In the genomic region with DNA sequence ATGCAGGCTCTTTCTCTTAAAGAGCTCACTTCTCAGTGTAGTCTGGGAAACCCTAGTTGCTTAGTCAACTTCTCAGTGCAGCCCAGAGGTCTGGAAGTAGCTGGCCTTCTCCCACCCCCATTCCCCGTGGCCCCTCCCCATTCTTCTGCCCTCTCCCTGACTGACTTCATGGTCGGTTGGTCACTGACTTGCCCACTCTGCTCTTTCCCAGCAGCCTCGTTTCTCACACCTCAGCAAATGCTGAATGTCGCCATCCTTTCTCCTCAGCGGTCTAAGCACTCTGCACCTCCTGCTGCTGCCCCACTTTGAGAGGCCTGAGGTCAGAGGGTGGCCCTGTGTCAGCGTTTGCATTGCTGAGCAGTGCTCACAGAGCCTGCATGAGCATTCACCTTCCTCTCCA, we compare ENCODE assay signal across 30 mouse cellular contexts.
DNase-seq lines count a peak whose midpoint lies in the region; ATAC-seq and TF ChIP-seq lines count a peak whose summit lies in the region.
"Had no signal": no experiment of that assay in that cellular context is flagged by ENCODE, and none has a peak within 500 bp of the region (broad histone marks: within the 10 kb centered on the region; RNA-seq: fewer than 3 reads in every experiment).

No protein-coding gene starts in this region.

- no peak overlapping the region for H3K4me3 ChIP-seq in kidney, postnatal 0 days (replicated peaks; ENCODE audit: low read depth, low read length)
- H3K4me3 ChIP-seq: erythroblast, embryonic 14.5 days; forebrain, embryonic 12.5 days; limb, embryonic 15.5 days; liver, embryonic 13.5 days; midbrain, embryonic 12.5 days; neural tube, embryonic 13.5 days; stomach, embryonic 15.5 days had no signal

- H3K4me1 ChIP-seq in kidney, postnatal 0 days (replicated peaks; ENCODE audit: insufficient read depth, low read length) = no peaks in the 10 kb centered on the region
- H3K4me1 ChIP-seq: liver, embryonic 13.5 days; stomach, embryonic 15.5 days had no signal

- peak; percentile 59 for DNase-seq in kidney, adult 11 months
- DNase-seq in kidney, adult 8-10 months = peak; percentile 48 to 62
- peak; percentile 22 for DNase-seq in kidney, postnatal 0 days (ENCODE audit: low spot score)
- peak; percentile 64 to 74 for DNase-seq in kidney, postnatal 4 days
- DNase-seq in thymus, postnatal 0 days (ENCODE audit: low spot score) = no peak
- no peak for DNase-seq in embryo, embryonic 10.5 days (ENCODE audit: low spot score)
- no peak for DNase-seq in cerebellum, adult 8-10 months
- no peak for DNase-seq in lung, adult 18-20 months
- DNase-seq: adrenal gland, postnatal 14 days; cerebellum, adult 11 months; cerebellum, postnatal 10 days; gastrocnemius, postnatal 14 days; heart, adult 11 months; heart, postnatal 36 days; layer of hippocampus, postnatal 36 days; left cerebral cortex, postnatal 4 days; liver, embryonic 13.5 days; lung, adult 2 months; right cerebral cortex, postnatal 14 days; thymus, postnatal 25 days had no signal

- no peak for TF ChIP-seq CTCF in kidney, postnatal 0 days (IDR thresholded peaks at IDR 0.05; ENCODE audit: low read depth)

- 8% methylated on average over 6 of the region's 6 CpGs for WGBS in kidney, postnatal 0 days

- no peak overlapping the region; the same call in 1 of the 2 replicates for H3K27ac ChIP-seq in kidney, postnatal 0 days
- H3K27ac ChIP-seq: forebrain, embryonic 12.5 days; hindbrain, embryonic 14.5 days; limb, embryonic 15.5 days; liver, embryonic 13.5 days; midbrain, embryonic 12.5 days; neural tube, embryonic 13.5 days; stomach, embryonic 15.5 days had no signal

- no peaks in the 10 kb centered on the region for H3K9me3 ChIP-seq in kidney, postnatal 0 days (replicated peaks; ENCODE audit: low read length)
- H3K9me3 ChIP-seq: forebrain, embryonic 12.5 days; limb, embryonic 15.5 days; liver, embryonic 13.5 days; midbrain, embryonic 12.5 days; neural tube, embryonic 13.5 days; stomach, embryonic 15.5 days had no signal

- H3K27me3 ChIP-seq in kidney, postnatal 0 days (ENCODE audit: insufficient read depth, low read length) = no peaks in the 10 kb centered on the region
- H3K27me3 ChIP-seq: forebrain, embryonic 12.5 days; limb, embryonic 15.5 days; liver, embryonic 13.5 days; midbrain, embryonic 12.5 days; neural tube, embryonic 13.5 days; stomach, embryonic 15.5 days had no signal

- ATAC-seq in kidney, postnatal 0 days (replicated peaks; ENCODE audit: low FRiP score, low read depth) = peak; percentile 87
- ATAC-seq: intestine, postnatal 0 days; Patski had no signal

- no peaks in the 10 kb centered on the region for H3K36me3 ChIP-seq in kidney, postnatal 0 days (ENCODE audit: insufficient read depth, low read length)
- H3K36me3 ChIP-seq: forebrain, embryonic 12.5 days; limb, embryonic 15.5 days; liver, embryonic 13.5 days; midbrain, embryonic 12.5 days; neural tube, embryonic 13.5 days; stomach, embryonic 15.5 days had no signal

- H3K9ac ChIP-seq in kidney, postnatal 0 days (ENCODE audit: low read depth, low read length) = no peak overlapping the region
- H3K9ac ChIP-seq: forebrain, embryonic 12.5 days; hindbrain, embryonic 14.5 days; limb, embryonic 15.5 days; liver, embryonic 13.5 days; midbrain, embryonic 12.5 days; neural tube, embryonic 13.5 days; stomach, embryonic 15.5 days had no signal

- no peak overlapping the region for H3K4me2 ChIP-seq in kidney, postnatal 0 days (ENCODE audit: low read length)
- H3K4me2 ChIP-seq: forebrain, embryonic 12.5 days; heart, embryonic 11.5 days; hindbrain, embryonic 14.5 days; limb, embryonic 15.5 days; liver, embryonic 13.5 days; midbrain, embryonic 12.5 days; neural tube, embryonic 13.5 days; stomach, embryonic 15.5 days had no signal

Comparison
In these comparisons a context has a peak if more than half of its experiments do, and no peak if none do; other contexts are left out.
1. DNase-seq: peak in kidney, adult 11 months (single experiment), kidney, adult 8-10 months (2 of 2), kidney, postnatal 0 days (single experiment) and kidney, postnatal 4 days (2 of 2); none in thymus, postnatal 0 days (single experiment), embryo, embryonic 10.5 days (single experiment), cerebellum, adult 8-10 months (single experiment) and lung, adult 18-20 months (0 of 2).